Mouse (Mus musculus) right cerebral cortex, adult 2 months (tissue): ENCODE data around the gene Ifitm2.

Source experiments
- DNase-seq, 2 experiments: peaks; one replicate each; pipeline ENCODE4 v3.0.0; 2021 to 2022; ENCODE audit warnings: low spot score in 2 of 2

Ifitm2 gene

DNA sequence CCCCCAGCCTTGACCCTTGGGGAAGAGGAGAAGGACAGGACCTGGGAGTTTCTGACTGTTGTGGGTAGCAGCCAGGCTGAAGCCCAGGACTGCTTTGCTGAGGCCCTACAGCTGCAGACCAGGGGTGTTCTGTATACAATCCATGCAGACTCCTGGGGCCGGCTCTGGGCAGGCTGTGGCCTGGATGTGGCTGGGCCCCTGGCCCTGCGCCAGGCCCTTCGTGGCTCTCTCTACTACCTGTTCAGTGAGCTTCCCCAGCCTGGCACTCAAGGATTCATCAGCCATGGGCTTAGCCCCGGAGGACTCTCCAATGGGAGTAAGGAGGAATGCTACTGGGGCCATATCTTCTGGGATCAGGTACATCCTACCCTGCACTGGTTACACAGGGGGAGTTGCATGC, 12.4 kb downstream of the Ifitm2 start:
- no peak for DNase-seq

DNA sequence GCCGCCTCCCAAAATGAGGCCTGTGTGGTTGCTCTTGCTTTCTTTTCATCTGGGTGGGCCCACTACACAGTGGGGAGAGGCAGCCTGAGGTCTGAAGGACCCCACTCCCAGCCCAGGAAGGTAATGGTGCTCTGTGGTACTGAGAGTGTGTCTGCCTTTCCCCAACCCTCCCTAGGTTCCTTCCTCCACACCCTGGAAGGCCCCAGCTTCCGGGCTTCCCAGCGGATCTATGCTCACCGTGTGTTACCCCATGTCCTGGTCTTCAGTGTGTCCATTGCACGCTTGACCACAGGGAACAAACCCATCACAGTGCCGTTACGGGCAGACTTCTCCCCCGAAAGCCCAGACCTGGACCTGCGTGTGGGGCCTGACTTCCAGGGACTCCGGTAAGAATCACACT, 13.0 kb downstream of the Ifitm2 start:
- no peak for DNase-seq

DNA sequence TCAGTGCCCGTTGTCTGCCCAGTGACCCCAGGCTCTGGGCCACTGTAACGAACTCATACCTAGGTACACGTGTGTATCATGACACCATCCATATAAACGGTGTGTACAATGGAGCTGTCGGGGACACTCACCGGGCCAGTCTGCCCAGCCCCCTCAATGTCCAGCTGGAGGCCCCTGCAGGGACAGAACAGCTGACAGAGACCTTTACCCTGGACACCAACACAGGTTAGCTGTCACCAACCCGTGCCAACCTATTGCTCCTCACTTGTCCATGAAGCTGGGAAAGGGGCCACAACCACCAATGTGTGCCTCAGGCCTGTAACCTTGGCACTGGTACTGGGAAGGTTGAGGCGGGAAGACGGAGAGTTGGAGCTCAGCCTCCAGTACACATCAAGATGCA, 13.4 kb downstream of the Ifitm2 start:
- no peak for DNase-seq

DNA sequence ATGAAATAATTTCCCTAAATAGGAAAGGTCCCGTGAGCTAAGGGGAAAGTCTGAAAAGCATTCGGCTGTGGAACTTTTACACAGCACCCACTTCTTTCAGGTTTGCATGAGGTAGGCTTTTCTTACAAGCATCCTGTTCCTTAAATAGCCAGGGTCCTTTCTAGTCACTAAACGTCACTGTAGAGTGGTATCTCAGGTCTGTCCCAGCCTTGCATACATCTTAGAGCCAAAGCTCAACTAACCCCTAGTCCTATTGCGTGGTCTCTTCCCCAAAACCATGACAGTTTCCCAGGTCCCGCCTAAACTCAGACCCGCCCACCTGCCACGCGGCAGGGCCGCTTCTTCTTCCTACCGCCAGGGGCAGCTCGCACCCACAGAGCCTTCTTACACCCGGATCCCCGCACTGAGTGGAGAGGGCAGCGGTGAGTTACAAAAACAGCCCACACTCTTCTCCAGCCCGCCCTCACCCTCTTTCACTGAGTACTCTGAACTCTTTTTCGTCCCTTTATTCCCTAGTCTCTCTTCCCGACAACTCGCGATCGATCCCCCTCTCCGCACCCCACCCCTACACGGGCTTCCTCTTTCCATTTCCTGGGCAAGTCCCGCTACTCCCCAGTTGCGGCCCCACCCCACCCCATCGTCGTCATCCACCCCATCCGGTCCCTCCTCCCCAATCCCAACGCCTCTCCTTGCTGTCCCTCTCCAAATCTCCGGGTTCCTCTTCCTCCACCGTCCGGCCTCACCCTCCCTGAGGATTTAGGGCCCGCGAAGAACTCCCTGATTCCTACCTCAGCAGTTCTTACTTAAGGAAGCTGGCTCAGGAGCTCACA, 14.3 kb downstream of the Ifitm2 start, which contains the start of gene Pgghg:
TSS of gene Pgghg (plus strand) at position 170 of the 830 bp plus-strand sequence.
- peak; percentile 49 to 59 for DNase-seq

DNA sequence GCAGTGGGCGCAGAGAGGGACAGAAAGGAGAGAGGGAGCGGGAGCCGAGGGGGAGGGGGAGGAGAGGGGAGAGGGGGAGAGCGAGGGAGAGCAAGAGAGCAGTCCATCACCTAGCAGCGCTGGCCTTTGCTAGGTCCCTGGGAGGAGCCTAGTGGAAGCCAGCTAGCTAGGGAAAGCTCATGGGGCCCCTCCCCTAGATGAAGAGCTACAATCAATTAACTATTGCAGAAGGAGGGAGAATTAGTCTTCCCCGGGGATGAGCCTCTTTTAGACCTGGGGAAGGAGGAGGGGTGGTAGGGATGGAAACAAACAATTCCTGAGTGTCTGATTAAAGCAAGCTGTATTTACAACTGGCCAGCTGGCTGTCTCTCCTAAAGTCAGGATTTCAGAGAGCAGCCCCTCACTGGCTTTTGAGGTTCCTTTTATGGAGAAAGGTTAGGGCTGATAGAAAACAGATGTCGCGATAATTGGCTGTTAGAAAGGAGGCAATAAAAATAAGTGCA, 16.1 kb downstream of the Ifitm2 start:
- no peak for DNase-seq

DNA sequence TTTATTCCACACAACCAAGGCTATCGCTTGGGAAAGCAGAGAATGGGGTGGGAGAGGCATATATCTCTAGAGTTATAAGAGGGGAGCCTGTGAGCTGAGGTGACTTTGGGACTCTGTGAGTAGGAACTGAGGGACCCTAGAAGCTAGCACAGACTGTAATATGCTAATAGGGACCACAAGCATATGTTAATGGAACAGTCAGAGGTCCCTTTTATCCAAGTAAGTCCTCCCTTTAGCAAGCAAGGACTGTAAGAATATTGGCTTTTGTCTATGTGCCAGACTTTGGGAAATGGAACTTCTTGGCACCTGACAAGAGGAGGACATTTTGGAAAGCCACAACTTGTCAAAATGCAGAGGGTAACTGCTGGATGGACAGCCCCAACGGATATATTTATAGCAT, 16.9 kb downstream of the Ifitm2 start:
- DNase-seq = no peak

DNA sequence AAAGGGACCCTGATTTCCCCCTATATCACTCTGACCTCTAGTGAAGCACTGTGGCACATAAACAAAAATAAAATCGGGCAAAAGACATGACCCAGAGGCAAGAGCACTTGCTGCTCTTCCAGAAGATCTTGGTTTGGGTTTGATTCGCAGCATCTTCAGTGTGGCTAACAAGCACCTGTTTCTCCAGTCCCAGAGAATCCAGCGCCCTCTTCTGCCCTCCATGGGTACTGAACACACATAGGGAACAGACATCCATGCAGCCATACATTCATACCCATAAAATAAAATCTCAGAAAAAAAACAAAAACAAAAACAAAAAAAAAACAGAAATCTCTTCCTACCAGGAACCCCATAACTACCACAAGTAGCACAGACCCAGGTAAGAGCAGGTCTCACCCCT, 17.4 kb downstream of the Ifitm2 start:
- DNase-seq = no peak

DNA sequence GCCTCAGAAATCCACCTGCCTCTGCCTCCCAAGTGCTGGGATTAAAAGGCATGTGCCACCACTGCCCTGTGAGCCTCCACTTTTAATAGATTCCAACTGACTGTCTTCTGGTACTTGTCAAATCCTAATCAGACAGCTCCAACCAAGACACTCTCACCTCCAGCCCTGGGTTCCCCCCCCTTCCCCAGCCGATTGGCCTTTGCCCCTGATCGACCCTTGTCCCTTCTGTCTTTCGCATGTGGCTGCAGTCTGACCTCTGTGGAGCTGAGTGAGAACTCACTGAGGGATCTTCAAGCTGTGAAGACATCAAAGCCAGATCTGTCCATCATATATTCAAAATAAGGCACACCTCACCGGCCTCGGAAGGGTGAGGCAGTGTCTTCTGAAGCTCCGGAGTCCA, 28.6 kb downstream of the Ifitm2 start:
- no peak for DNase-seq

DNA sequence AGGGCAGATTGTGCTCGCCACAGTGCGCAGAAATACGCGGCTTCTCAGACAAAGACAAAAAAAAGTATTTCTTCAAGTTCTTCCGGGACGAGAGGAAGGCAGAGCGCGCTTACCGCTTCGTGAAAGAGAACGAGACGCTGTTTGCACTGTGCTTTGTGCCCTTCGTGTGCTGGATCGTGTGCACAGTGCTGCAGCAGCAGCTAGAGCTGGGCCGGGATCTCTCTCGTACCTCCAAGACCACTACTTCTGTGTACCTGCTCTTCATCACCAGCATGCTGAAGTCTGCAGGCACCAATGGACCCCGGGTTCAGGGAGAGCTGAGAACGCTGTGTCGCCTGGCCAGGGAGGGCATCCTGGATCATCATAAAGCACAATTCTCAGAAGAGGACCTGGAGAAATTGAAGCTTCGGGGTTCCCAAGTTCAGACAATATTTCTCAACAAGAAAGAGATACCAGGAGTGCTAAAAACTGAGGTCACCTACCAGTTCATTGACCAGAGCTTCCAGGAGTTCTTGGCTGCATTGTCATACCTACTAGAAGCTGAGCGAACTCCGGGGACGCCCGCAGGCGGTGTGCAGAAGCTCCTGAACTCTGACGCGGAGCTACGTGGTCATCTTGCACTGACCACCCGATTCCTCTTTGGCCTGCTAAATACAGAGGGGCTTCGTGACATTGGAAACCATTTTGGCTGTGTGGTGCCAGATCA, 32.6 kb downstream of the Ifitm2 start:
- DNase-seq = no peak

DNA sequence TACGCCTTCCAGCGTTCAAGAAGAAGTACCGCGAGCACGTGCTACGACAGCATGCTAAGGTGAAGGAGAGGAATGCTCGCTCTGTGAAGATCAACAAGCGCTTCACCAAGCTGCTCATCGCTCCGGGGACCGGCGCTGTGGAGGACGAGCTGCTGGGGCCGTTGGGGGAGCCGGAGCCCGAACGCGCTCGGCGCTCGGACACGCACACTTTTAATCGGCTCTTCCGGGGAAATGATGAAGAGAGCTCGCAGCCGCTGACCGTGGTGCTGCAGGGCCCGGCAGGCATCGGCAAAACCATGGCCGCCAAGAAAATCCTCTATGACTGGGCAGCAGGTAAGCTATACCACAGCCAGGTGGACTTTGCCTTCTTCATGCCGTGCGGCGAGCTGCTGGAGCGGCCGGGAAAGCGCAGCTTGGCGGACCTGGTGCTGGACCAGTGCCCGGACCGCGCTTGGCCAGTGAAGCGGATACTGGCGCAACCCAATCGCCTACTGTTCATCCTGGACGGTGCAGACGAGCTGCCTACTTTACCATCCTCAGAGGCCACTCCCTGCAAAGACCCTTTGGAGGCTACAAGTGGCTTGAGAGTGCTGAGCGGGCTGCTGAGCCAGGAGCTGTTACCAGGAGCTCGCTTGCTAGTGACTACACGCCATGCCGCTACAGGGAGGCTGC, 33.3 kb downstream of the Ifitm2 start:
- peak; percentile 31 to 47 for DNase-seq

DNA sequence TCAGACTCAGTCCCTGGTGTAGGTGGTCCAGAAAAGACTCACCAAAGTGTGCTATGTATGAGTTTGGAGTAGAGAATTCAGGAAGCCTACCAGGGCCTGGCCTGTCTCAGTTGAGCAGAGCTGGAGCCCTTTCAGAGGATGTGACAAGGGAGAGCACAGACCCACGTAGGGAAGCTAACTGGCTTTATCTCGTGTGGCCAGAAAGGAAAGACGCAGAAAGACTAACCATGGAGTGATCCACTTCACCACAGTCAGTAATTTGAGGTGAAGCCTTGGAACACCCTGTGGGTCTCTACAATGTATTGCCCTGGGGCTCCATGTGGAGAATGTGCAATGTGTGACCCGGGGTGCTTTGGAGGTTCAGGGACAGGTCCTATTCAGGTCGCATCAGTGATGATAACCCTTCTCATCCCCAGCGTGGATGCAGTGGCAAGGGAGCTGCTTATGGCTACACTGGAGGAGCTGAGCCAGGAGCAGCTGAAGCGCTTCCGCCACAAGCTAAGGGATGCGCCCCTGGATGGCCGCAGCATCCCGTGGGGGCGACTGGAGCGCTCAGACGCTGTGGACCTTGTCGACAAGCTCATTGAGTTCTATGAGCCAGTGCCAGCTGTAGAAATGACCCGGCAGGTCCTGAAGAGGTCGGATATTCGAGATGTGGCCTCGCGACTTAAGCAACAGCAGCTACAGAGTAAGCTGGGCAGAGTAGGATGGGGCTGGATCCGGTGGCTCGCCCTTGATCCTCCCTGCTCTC, 34.4 kb downstream of the Ifitm2 start:
- no peak for DNase-seq

DNA sequence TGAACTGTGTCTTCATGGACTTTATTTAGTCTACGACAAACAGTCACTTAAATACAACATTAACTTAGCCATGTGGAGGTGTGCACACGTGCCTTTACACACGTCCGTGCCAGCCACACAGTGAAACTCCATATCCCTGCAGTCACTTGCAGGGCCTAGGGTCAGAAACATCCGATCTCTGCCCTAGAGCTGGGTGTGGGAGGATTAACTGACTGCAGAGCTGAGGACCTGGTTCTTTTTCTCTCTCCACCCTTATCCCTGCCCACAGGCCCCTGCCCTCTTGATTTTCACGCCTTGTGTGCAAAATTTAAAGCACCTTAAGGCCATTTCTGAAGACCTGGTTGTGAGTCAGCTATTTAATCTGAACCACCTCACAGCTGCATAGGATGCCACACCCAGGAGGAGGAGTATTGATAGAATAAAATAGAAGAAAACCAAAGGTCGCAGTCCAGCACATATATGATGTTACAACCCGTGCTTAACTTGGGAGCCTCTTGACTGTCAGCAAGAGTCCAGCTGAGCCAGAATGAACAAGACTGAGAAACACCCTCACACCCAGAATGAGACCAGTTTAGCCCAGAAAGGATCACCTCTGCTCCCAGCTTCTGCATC, 35.3 kb downstream of the Ifitm2 start, which contains the start of gene Nlrp6:
TSS of gene Nlrp6 (plus strand) at position 485 of the 612 bp plus-strand sequence.
- no peak for DNase-seq

DNA sequence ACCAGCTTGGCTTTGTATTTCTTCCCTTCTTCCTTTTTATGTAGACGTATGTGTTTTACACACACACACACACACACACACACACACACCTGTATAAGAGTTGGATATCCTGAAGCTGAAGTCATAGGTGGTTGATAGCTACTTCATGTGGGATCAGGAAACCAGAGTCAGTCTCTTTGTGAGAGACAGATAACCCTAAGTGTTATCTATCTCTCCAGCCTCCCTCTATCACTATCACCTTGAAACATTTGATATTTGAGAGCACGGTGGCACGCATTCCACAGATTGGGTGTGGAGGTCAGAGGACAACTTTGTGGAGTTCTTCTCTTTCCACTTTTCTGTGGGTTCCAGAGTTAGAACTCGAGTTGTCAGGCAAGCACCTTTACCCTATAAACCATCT, 35.9 kb downstream of the Ifitm2 start:
- no peak for DNase-seq

DNA sequence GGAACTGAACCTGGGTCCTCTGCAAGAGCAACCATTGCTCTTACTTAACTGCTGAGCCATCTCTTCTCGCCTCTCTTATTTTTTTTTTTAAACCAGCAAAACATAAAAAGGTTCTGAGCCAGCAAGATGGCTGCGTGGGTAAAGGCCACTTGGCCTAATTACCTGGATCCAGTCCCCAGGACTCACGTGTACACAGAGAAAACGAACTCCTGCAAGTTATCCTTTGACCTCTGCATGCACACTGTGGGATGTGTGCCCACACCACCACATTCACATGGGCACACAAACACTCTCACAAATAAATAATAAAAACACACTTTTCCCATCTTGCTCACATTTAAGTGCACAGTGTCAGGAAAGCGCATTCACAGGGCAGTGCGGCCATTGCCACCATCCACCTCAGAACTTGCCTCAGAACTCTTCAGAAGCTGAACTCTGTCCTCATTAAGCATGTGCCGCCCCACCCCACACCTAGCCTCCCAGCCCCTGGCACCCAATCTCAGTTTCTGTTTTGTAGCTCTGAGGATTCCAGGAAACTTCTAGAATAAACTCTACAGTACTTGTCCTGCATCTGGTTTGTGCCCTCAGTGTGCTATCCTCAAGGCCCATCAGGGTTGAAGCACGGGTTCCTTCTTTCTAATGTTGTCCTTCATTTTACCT, 41.6 kb downstream of the Ifitm2 start:
- DNase-seq = no peak

DNA sequence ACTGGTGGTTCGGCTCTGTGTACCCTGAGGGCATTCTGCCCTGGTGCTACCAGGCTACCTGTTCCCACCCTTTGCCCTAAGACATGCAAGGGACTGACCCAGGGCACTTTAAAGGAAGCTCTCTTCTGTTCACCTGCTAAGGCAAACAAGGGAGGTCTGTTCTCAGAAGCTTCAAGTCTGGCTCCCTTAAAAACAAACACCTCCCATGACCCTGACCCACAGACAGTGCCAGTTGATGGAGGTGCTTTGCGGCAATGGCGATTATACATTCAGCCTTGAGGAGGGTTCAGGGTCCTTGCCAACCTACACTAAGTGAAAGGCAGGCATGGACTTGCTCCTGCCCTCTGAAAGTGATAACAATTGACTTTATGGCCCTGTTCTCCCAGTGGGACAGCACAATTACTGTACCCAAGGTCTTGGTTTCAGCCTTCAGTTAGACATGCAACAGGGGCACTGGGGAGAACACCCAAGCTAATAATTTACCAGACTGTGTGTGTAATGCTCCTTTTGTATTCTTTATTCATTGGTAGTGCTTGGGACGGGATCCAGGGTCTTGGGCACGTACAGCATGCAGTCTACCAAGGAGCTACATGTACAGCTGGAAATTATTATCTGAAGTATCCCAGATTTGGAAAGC, 42.8 kb downstream of the Ifitm2 start:
- no peak for DNase-seq

DNA sequence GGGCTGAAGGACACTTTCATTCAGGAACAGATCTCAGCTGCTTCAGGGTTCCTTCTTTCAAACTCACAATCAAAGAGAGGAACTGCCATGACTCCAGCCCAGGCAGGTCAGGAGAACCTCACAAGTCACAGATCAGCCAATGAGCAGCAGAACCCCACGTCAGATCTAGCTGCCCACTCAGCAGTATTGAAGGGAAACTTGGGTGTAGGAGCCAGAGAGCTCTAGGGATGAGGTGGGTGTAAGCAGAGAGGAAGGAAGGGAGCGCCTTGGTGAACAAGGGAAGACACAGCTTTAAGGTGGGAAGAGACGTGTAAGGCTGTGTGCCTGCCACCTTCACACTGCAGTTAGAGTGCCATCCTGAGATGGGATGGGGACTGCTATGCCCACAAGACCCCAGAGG, 43.5 kb downstream of the Ifitm2 start:
- peak; percentile 41 to 46 for DNase-seq

DNA sequence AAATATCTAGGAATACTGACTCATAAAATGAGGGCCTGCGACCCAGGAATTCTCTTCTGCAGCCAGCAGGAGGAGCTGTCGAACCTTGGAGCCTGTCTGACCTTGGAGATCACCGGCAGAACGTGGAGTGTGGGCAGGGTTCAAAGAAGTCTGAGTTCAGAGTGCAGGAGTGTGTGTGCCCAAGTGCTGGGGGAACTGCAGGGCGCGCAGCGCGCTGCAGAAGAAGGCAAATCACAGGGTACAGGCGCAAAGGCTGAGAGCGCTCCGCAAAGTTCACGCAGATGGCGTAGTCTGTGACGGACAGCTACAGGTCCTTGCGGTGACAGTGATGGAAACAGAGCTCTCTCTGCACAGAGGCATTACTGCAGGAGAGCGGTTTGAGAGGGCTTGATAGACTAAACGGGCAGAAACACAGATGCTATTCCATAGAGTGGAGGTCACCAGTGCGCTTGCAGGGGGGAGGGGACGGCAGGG, 47.1 kb downstream of the Ifitm2 start:
- DNase-seq = peak; percentile 69 to 73

DNA sequence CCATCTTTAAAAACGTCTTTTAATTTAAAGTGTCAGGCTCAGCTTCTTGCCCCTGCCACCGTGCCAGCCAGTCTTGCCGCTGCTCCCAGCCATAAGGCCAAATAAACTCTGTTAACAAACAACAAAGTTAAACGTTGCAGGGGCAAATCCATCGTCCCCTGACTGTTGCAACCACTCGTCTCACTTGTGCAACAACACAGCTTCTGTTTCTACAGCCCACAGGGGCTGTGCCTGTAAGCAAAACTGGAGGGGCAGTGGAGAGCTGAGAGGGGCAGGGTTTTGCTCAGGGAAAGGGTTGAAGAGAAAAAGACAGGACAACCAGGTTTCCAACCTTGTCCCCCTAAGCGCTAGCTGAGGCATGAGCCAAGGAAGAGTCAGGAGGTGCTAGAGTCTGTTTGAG, 47.6 kb downstream of the Ifitm2 start:
- no peak for DNase-seq

DNA sequence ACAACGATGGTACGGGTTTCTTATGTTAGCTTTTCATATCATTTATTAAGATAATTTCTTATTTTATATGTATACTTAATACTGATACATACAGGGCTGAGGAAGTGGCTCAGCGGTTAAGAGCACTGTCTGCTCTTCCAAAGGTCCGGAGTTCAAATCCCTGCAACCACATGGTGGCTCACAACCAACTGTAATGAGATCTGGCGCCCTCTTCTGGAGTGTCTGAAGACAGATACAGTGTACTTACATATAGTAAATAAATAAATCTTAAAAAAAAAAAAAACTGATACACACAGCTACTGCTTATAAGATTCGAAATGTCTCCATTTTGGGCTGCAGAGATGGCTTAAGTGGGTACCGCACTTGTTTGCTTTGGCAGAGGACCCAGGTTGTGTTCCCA, 48.1 kb downstream of the Ifitm2 start:
- DNase-seq = no peak

DNA sequence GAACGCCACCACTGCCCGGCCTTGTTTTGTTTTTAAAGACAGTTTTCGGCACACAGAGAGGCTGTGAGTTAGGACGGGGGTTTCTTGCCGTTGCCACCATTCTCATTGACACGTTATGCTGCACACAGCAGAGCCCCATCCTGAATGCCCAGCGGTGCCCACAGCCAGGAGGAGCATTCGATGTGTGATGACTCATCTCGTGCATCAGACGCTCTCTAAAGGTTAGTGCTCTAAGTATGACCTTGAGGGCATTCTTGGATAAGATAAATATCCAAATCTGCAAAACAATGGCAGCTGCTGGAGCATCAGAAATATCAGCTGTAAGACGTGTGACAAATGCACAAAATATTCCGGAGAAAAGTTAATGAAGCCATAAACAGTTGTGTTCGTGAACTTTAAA, 48.7 kb downstream of the Ifitm2 start:
- DNase-seq = no peak
